Mouse (Mus musculus): ENCODE results near the gene Gemin7. TPM values are rescaled to one million over a fixed set of nuclear protein-coding genes. Genes with fewer than 3 reads are reported as not detected.

Gene Gemin7
- total and polyA plus RNA-seq, 2 experiments from 2014 or later, result 38.2 to 148 TPM

DNA sequence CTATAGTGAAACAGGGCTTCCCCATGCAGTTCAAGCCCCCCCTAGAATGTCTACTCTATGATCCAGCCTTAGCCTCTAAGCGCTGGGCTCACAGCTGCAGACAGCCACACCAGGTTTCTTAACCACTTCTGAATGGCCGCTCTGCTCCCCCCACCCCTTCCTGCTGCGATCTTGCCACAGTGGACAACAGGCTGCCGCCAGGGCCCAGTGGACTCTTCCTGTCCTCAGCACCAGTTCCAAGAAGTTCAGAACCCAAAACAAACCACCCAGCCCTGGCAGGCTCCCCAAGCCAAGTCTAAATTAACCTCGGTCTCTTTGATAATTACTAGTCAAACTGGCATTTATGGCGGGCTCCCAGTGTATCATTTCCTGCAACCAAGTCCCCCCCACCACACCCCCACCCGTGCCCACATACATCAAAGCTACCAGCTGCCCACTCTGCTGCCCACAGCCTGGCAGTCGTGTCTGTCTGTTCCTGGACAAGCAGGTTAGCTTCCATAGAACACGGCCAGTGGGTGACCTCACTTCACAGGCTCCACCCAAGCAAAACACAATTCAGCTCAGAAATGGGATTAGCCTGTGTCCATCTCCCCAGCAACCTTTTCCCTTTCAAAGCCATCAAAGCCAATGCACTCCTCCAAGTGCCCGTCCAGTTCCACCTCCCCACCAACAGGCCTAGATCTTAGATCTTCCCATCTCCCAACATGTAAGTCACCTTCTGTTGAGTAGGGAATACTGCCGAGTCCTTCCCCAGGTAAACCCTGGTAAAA is 16.7 kb downstream of the Gemin7 start:
- ATAC-seq (no peak), DNase-seq (no peak)
- H3K4me1 ChIP-seq (ENCODE audit: insufficient read depth), result peaks cover 26% of the 10 kb centered on the region; the same call in 1 of the 2 replicates
- peak overlapping the region; percentile 91 for H3K4me2 ChIP-seq (ENCODE audit: low read depth)
- H3K27me3 ChIP-seq (ENCODE audit: insufficient read depth, low read length), result no peaks in the 10 kb centered on the region
- peak overlapping the region; percentile 97 for H3K9ac ChIP-seq
- no peaks in the 10 kb centered on the region for H3K9me3 ChIP-seq (ENCODE audit: low read length)
- H3K27ac ChIP-seq (ENCODE audit: low read depth, low read length), result peak overlapping the region; percentile 99
- H3K4me3 ChIP-seq (ENCODE audit: low read depth, low read length), result peak overlapping the region; percentile 76
- TF ChIP-seq CTCF (IDR thresholded peaks at IDR 0.05; ENCODE audit: low read depth), result no peak
- H3K36me3 ChIP-seq (ENCODE audit: insufficient read depth), result peaks cover 13% of the 10 kb centered on the region
- WGBS, result 14% methylated on average over 11 of the region's 11 CpGs

- Histone ChIP-seq H3K27ac (ENCODE audit: low read depth, low read length) (no peak overlapping the region), H3K9me3 (ENCODE audit: low read length) (no peaks in the 10 kb centered on the region), H3K27me3 (ENCODE audit: insufficient read depth, low read length) (no peaks in the 10 kb centered on the region), H3K4me2 (ENCODE audit: low read depth) (0 out of 2 replicates have a peak overlapping the region, but pooled peaks have one; percentile 8), H3K4me3 (ENCODE audit: low read depth, low read length) (no peak overlapping the region), H3K9ac (no peak overlapping the region), H3K4me1 (ENCODE audit: insufficient read depth) (peaks cover 26% of the 10 kb centered on the region; the same call in 1 of the 2 replicates), H3K36me3 (ENCODE audit: insufficient read depth) (no peaks in the 10 kb centered on the region; the same call in 1 of the 2 replicates)
- DNase-seq (no peak), ATAC-seq (no peak)
- WGBS, result 38% methylated on average over 2 of the region's 2 CpGs
- TF ChIP-seq CTCF (IDR thresholded peaks at IDR 0.05; ENCODE audit: low read depth), result peak; percentile 62
Measured at GRCm38 (mm10) chr7:19558965-19559364, 18.4 kb downstream of the Gemin7 start.

DNA sequence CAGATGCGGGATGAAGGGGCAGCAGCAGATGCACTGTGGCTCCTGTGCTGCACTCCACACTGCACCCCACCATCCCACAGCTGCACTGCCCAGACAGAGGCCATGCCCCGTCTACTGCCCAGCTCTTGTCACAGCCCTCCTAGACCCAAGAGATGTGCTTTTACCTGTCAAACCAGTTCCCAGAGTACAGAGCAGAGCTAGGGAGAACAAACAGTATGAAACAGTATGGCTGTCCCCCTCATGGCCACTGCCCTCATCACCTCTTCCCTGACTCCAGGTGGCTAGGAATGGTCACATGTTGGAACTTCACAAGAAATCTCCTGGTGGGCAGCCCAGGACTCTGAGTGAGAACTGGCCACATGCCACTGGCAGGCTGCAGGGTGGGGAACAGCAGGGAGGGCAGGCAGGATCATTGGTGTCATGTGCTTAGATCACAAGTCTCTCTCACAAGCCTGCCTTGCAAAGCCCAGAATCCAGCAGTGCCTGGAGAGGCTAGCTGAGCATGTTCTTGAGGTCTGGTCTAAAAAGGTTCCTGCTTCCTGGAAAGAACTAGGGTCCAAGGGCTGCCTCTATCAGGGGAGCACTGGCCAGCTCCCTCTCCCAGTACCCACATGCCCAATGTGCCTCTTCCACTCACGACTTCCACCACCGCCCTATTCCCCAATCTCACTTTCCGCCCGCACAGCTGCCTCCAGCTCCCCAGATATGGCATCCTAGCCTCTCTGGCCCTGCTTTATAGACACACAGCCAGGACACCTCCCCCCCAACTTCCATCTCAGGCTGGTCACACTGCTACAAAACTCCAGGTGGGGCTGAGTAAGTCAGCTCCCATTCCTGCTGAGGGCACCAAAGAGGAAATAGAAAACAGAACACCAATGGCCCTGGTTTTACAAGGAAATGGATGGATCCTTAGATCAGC is 19.2 kb downstream of the Gemin7 start:
- Histone ChIP-seq H3K4me3 (ENCODE audit: low read depth, low read length) (no peak overlapping the region), H3K36me3 (ENCODE audit: insufficient read depth) (peaks cover 3% of the 10 kb centered on the region; the same call in 1 of the 2 replicates), H3K27ac (ENCODE audit: low read depth, low read length) (no peak overlapping the region), H3K4me1 (ENCODE audit: insufficient read depth) (peaks cover 26% of the 10 kb centered on the region; the same call in 1 of the 2 replicates), H3K4me2 (ENCODE audit: low read depth) (no peak overlapping the region), H3K27me3 (ENCODE audit: insufficient read depth, low read length) (no peaks in the 10 kb centered on the region), H3K9me3 (ENCODE audit: low read length) (no peaks in the 10 kb centered on the region), H3K9ac (no peak overlapping the region)
- 95% methylated on average over 6 of the region's 6 CpGs for WGBS
- DNase-seq (no peak), ATAC-seq (no peak)
- no peak for TF ChIP-seq CTCF (IDR thresholded peaks at IDR 0.05; ENCODE audit: low read depth)

DNA sequence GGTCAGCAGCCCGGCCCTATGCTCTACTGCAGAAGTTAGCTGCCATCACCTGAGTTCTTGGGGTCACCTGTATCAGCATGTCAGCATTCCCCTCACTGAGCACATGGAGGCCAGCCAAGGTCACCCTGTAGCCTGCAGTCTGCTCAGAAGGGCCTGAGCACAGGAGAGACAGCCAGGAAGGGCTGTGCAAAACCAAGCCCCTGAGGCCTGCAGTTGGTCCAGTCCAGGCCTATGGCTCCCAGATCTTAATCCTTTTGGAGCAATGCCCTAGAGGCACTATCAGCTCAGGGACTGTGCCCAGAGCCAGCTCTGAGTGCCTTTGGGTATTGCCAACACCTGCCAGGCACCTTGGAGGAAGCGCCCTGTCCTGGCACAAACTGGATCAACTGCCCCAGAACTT is 20.3 kb downstream of the Gemin7 start:
- Histone ChIP-seq H3K4me3 (ENCODE audit: low read depth, low read length) (no peak overlapping the region), H3K36me3 (ENCODE audit: insufficient read depth) (peaks cover 3% of the 10 kb centered on the region; the same call in 1 of the 2 replicates), H3K27me3 (ENCODE audit: insufficient read depth, low read length) (no peaks in the 10 kb centered on the region), H3K27ac (ENCODE audit: low read depth, low read length) (no peak overlapping the region), H3K9me3 (ENCODE audit: low read length) (no peaks in the 10 kb centered on the region), H3K4me1 (ENCODE audit: insufficient read depth) (peaks cover 20% of the 10 kb centered on the region; the same call in 1 of the 2 replicates), H3K4me2 (ENCODE audit: low read depth) (no peak overlapping the region), H3K9ac (no peak overlapping the region)
- ATAC-seq (no peak), DNase-seq (no peak)
- WGBS, result 95% methylated on average over 2 of the region's 2 CpGs
- TF ChIP-seq CTCF (IDR thresholded peaks at IDR 0.05; ENCODE audit: low read depth), result no peak

DNA sequence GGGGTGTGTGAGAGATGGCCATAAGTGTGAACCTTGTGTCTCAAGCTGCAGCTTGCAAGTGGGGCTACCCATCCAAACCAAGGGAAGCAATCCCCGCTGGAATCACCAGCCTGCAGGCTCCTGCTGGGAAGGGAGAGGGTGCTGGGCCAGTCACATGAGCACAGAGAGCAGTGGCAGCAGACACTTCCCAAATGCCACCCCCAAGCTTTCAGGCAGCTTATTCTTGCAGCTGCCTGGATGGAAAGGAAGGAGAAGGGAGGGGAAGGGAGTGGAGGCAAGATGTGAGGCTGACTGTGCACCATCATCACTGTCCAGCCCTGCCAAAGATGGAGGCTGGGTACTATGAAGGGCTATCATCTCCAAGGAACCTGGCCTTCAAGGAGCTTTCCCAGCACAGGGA is 23.2 kb downstream of the Gemin7 start:
- H3K36me3 ChIP-seq (ENCODE audit: insufficient read depth), result peaks cover 3% of the 10 kb centered on the region; the same call in 1 of the 2 replicates
- DNase-seq (no peak), ATAC-seq (no peak)
- no peak overlapping the region for H3K9ac ChIP-seq
- 55% methylated on average over 1 of the region's 1 CpGs for WGBS
- TF ChIP-seq CTCF (IDR thresholded peaks at IDR 0.05; ENCODE audit: low read depth), result no peak
- H3K4me2 ChIP-seq (ENCODE audit: low read depth), result no peak overlapping the region
- peaks cover 4% of the 10 kb centered on the region; the same call in 1 of the 2 replicates for H3K4me1 ChIP-seq (ENCODE audit: insufficient read depth)
- no peaks in the 10 kb centered on the region for H3K9me3 ChIP-seq (ENCODE audit: low read length)
- H3K4me3 ChIP-seq (ENCODE audit: low read depth, low read length), result no peak overlapping the region
- no peaks in the 10 kb centered on the region for H3K27me3 ChIP-seq (ENCODE audit: insufficient read depth, low read length)
- H3K27ac ChIP-seq (ENCODE audit: low read depth, low read length), result no peak overlapping the region

DNA sequence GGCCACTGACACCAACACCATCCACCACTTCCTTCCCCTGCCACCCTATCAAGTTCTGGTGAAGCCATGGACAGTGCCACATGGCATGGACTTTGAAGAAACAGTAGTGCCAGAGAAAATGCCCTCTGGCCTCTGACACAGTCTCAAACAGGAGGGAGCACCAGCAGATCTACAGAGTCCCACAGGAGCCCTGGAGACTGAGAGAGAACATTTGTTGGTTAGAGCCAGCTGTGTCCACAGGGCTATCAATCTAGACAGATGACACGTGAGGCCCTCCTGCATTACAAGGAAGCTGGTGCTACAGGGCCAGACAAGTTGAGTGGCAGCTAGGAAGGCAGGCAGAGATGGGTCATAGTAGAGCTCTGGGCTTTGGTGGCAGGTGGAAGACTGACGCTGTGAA is 25.0 kb downstream of the Gemin7 start:
- Histone ChIP-seq H3K4me3 (ENCODE audit: low read depth, low read length) (no peak overlapping the region), H3K36me3 (ENCODE audit: insufficient read depth) (peaks cover 3% of the 10 kb centered on the region; the same call in 1 of the 2 replicates), H3K4me2 (ENCODE audit: low read depth) (no peak overlapping the region), H3K9ac (no peak overlapping the region), H3K27me3 (ENCODE audit: insufficient read depth, low read length) (no peaks in the 10 kb centered on the region), H3K9me3 (ENCODE audit: low read length) (no peaks in the 10 kb centered on the region), H3K4me1 (ENCODE audit: insufficient read depth) (no peaks in the 10 kb centered on the region), H3K27ac (ENCODE audit: low read depth, low read length) (no peak overlapping the region)
- ATAC-seq (no peak), DNase-seq (no peak)
- 79% methylated on average over 2 of the region's 2 CpGs for WGBS
- no peak for TF ChIP-seq CTCF (IDR thresholded peaks at IDR 0.05; ENCODE audit: low read depth)

Data from forebrain, postnatal 0 days (tissue).